Mouse (Mus musculus) E14TG2a.4 (cell line): ENCODE data around the gene Dph7.

Experiments
- H3K27me3 ChIP-seq: 2 replicates; pipeline ENCODE4 v1.6.1; 2014; ENCODE audit warnings: low read length, control low read depth; ENCODE audit not compliant: insufficient read depth
- H3K36me3 ChIP-seq: 2 replicates; pipeline ENCODE4 v1.6.1; 2014; ENCODE audit warnings: low read length, control low read depth; ENCODE audit not compliant: insufficient read depth
- H3K4me1 ChIP-seq: replicated peaks from 2 replicates; pipeline ENCODE4 v1.6.1; 2014; ENCODE audit warnings: low read depth, low read length, control low read depth
- H3K4me3 ChIP-seq: replicated peaks from 2 replicates; pipeline ENCODE4 v1.5.1; 2014; ENCODE audit warnings: mild to moderate bottlenecking, low read length
- H3K9me3 ChIP-seq: 2 replicates; pipeline ENCODE4 v1.6.1; 2014; ENCODE audit warnings: low read length, control low read depth
- CTCF ChIP-seq: conservative IDR thresholded peaks from 2 replicates; pipeline ENCODE4 v1.5.1; 2014; ENCODE audit warnings: low read length
- NANOG ChIP-seq: IDR thresholded peaks from 2 replicates; pipeline ENCODE4 v1.6.1; 2014; ENCODE audit warnings: borderline replicate concordance, low read length, mixed read lengths
- POU5F1 ChIP-seq: IDR thresholded peaks from 2 replicates; pipeline ENCODE4 v1.6.1; 2014; ENCODE audit warnings: low read length, borderline replicate concordance

The Dph7 gene

DNA sequence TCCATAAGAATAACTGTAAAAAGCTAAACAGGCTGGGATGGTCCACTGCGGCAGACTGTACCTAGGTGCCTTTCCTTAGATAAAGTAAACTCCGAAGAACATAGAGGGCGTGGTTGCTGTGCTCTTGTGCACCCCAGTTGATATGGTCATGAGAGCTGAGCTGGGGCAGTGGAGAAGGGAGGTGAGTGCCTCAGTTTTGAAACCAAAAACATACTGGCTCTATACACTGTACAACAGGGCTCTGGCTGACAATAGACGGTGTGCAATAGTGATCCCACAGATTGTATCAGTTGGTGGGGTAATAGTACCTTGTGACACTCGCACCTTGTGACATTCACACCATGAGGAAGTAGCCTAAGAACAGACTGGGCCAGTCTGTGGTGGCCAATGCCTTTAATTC, 14.8 kb downstream of the Dph7 start:
- Histone ChIP-seq H3K4me3 (no peak overlapping the region), H3K4me1 (peaks cover 50% of the 10 kb centered on the region), H3K9me3 (no peaks in the 10 kb centered on the region), H3K36me3 (peaks cover 26% of the 10 kb centered on the region), H3K27me3 (peaks cover 9% of the 10 kb centered on the region)
- TF ChIP-seq NANOG (no peak), POU5F1 (no peak), CTCF (no peak)

DNA sequence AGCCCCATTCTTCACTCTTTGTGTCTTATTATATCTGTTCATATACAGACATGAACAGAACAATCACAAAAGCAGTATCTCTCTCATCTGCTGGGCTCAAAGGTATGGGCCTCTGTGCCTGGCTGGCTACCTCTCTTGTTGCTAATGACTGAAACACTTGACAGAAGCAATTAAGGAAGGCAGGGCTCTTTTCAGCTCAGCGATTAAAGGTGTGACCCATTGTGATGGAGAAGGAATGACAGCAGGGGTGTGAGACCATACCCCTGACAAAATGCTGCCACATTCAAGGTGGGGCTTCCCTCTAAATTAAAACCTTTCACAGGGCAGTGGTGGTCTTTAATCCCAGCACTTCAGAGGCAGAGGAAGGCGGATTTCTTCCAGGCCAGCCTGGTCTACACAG, 25.6 kb downstream of the Dph7 start:
- H3K4me1 ChIP-seq: peaks cover 20% of the 10 kb centered on the region
- no peak for TF ChIP-seq CTCF
- TF ChIP-seq POU5F1: no peak
- peak; percentile 74; the same call in 1 of the 2 replicates for TF ChIP-seq NANOG
- H3K4me3 ChIP-seq: no peak overlapping the region
- peaks cover 14% of the 10 kb centered on the region for H3K9me3 ChIP-seq
- peaks cover 33% of the 10 kb centered on the region for H3K27me3 ChIP-seq
- peaks cover 44% of the 10 kb centered on the region for H3K36me3 ChIP-seq

DNA sequence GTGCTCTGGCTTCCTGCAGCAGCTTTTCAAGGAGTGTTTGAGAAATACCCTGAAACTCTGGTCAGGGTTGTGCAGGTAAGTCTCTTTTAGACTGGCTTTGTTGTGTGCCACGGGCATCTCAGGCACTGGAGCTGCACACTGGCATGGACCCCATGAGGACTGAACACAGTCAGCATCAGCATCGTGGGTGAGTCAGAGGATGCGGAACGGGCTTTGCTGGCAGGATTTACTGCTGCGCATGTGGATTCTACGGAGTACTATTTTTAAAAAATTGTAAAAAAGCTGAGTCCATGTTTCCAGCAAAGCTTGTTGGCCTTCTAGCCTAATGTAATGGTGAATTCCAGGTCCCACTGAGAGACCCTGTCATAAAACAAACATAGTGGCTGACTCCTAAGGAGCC, 33.1 kb downstream of the Dph7 start:
- Histone ChIP-seq H3K27me3 (peaks cover 4% of the 10 kb centered on the region; the same call in 1 of the 2 replicates), H3K9me3 (no peaks in the 10 kb centered on the region), H3K36me3 (peaks cover 11% of the 10 kb centered on the region), H3K4me3 (no peak overlapping the region), H3K4me1 (no peaks in the 10 kb centered on the region)
- TF ChIP-seq CTCF (no peak), POU5F1 (no peak), NANOG (no peak)

DNA sequence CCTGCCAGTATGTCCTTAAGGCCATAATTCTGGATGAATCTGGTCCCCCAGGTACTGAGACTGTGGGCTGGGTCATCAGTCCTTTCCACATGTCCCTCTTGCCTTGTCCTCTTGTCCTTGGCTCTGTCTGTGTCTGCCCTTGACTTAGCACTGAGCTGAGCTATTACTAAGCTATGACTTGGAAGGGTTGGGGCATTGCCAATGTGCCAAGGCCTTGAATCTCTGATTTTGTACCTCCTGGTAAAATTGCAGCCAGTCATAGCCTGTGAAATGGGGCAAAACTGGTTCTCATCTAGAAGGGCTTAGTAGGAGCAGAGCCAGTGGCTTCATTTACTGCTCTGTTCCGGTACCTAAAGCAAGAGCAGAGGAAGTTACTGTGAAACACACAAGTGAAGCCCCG, 34.3 kb downstream of the Dph7 start:
- Histone ChIP-seq H3K9me3 (no peaks in the 10 kb centered on the region), H3K36me3 (peaks cover 9% of the 10 kb centered on the region), H3K27me3 (no peaks in the 10 kb centered on the region), H3K4me3 (no peak overlapping the region), H3K4me1 (no peaks in the 10 kb centered on the region)
- no peak for TF ChIP-seq POU5F1
- no peak for TF ChIP-seq NANOG
- TF ChIP-seq CTCF: no peak

DNA sequence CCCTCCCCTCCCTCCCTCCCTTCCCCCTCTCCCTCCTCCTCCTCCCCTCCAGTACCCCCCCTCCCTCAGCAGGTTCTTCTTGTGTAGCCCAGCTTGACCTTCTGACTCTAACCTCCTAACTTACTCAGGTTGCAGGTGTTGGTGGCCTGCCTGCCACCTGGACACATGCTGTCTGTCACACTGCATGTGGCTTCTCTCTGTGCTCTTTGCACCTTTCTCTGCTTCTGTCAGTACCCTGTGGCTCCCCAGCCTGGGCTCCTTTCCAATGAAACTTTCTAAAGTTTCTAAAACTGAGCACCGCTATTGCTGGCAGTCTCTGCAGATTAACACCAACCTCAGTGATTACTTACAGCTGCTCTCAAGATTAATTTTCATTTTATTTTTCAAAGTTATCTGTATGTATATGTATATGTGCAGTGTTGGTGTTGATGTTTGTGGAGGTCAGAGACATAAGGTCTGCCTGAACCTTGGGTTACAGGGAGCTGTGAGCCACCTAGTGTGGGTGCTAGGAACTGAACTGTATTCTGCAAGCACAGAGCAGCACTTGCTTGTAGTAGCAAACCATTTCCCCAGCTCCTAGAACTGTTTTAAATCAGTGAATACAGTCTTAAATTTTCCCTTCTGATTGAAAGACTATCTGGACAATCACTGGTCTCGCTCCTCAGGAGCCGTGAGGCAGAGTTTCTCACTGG, 38.5 kb downstream of the Dph7 start:
- H3K36me3 ChIP-seq: peaks cover 15% of the 10 kb centered on the region
- no peaks in the 10 kb centered on the region for H3K27me3 ChIP-seq

DNA sequence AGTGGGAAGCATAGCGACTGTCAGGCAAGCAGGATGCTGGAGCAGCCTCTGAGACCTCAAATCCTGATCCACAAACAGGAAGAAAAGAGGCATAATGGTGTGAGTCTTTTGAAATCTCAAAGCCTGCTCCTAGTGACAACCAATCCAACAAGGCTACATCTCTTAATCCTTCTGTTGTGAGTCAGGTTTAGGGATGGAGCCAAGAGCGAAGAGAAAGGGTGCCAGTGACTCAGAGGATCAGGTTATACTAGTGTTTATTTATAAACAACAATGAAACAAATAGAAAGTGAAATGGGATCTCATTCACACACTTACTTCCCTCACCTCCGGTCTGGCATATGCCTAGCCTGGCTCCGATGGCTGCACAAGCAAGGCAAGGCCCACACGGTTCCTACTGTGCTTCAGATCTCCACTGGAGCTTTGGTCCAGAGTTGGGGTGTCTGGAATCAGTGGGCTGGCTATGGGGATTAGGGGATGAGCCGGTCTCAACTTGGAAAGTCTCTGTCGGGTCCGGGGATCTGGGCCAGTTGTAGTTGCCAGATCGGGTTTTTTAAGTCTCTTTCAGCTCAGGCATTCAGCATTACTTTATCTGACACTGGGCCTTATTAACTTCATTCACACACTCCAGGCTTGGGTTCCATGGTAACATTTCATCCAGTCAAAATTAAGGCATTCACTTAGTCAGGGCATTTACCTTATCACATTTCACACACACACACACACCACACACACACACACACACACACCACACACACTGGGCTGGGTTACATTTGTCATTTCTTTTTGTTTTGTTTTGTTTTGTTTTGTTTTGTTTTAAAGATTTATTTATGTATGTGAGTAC, 42.0 kb downstream of the Dph7 start:
- no peaks in the 10 kb centered on the region for H3K27me3 ChIP-seq

More for the DNA sequence above, 38.5 kb downstream of the Dph7 start:
- no peak overlapping the region for H3K4me3 ChIP-seq
- no peaks in the 10 kb centered on the region for H3K9me3 ChIP-seq
- H3K4me1 ChIP-seq: no peaks in the 10 kb centered on the region
- TF ChIP-seq NANOG: no peak
- TF ChIP-seq CTCF: peak; percentile 44

DNA sequence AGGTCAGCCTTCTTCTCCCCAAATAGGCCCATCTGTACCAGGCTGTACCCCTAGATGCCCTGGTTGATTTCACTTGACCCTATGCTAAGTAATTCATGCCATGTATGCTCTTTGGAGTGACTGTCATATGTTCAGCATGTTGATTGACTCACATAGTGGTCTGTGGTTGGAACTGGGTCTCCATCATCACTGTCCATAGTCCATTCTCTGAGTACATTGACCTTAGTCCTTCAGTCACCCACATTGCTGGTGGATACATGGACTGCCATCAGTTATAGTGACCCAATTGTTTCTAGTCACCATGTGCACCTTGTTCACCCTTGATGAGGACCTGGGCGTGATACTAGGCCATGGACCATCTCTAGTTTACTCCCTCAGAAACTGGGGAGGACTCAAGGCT, 44.6 kb downstream of the Dph7 start:
- no peaks in the 10 kb centered on the region for H3K27me3 ChIP-seq
- no peaks in the 10 kb centered on the region for H3K4me1 ChIP-seq
- no peak for TF ChIP-seq POU5F1
- no peak overlapping the region for H3K4me3 ChIP-seq
- H3K36me3 ChIP-seq: peaks cover 11% of the 10 kb centered on the region
- H3K9me3 ChIP-seq: no peaks in the 10 kb centered on the region

More for the DNA sequence above, 42.0 kb downstream of the Dph7 start:
- Histone ChIP-seq H3K4me3 (no peak overlapping the region), H3K36me3 (peaks cover 11% of the 10 kb centered on the region; the same call in 1 of the 2 replicates), H3K4me1 (no peaks in the 10 kb centered on the region), H3K9me3 (no peaks in the 10 kb centered on the region)
- TF ChIP-seq CTCF: no peak

DNA sequence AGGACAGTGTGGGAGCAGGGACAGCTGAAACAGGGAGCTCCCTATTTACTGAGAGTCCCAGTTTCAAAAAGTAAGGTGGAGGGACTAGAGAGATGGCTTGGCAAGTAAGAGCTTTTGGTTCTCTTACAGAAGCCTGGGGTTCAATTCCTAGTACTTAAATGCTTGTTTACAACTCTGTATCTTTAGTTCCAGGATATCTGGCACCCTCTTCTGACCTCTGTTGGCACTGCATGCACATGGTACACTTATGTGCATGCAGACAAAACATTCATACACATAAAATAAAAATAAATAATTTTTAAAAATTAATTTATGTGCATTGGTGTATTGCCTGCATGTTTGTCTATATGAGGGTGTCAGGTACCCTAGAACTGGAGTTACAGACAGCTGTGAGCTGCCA, 46.0 kb downstream of the Dph7 start:
- no peaks in the 10 kb centered on the region for H3K4me1 ChIP-seq
- no peaks in the 10 kb centered on the region for H3K27me3 ChIP-seq
- no peak overlapping the region for H3K4me3 ChIP-seq
- no peaks in the 10 kb centered on the region; the same call in 1 of the 2 replicates for H3K36me3 ChIP-seq
- TF ChIP-seq POU5F1 (no peak), CTCF (peak; percentile 39)
- H3K9me3 ChIP-seq: no peaks in the 10 kb centered on the region
